Mouse (Mus musculus): Measurements from ENCODE around the gene Grid1.

GRCm38 (mm10) chr14:35176021-35176420 is 356.1 kb downstream of the Grid1 start:
- no peak for TF ChIP-seq CTCF (IDR thresholded peaks at IDR 0.05; ENCODE audit: low read depth)
- no peak for TF ChIP-seq EP300 (IDR thresholded peaks at IDR 0.05; ENCODE audit: low read depth)
